Comparison of ENCODE assay signal across 9 mouse cellular contexts in genomic region chr11:54903940-54904706, GRCm38 (mm10). TPM values are rescaled to one million over a fixed set of nuclear protein-coding genes. Genes with fewer than 3 reads are reported as not detected.
DNase-seq lines count a peak whose midpoint lies in the region; ATAC-seq lines count a peak whose summit lies in the region.
"Had no signal": no experiment of that assay in that cellular context is flagged by ENCODE, and none has a peak within 500 bp of the region (broad histone marks: within the 10 kb centered on the region; RNA-seq: fewer than 3 reads in every experiment).

No protein-coding gene starts in this region.

- 34% methylated on average over 4 of the region's 4 CpGs for whole genome bisulfite sequencing in hindbrain, embryonic 15.5 days
- 30% methylated on average over 4 of the region's 4 CpGs for WGBS in lung, embryonic 15.5 days

- H3K4me2 ChIP-seq in hindbrain, embryonic 15.5 days, result no peak overlapping the region
- peak overlapping the region; percentile 89 for H3K4me2 ChIP-seq in lung, embryonic 15.5 days

- H3K27ac ChIP-seq in hindbrain, embryonic 15.5 days (replicated peaks), result no peak overlapping the region
- H3K27ac ChIP-seq in lung, embryonic 15.5 days, result peak overlapping the region; percentile 19; the same call in 1 of the 2 replicates

- ATAC-seq in hindbrain, embryonic 15.5 days (ENCODE audit: low FRiP score, low read depth), result peak; percentile 52
- peak; percentile 72 for ATAC-seq in lung, embryonic 15.5 days (ENCODE audit: borderline replicate concordance, extremely low read depth, low FRiP score, low TSS enrichment)
- no peak for ATAC-seq in erythroid progenitor cell, adult 5-6 weeks (replicated peaks; ENCODE audit: low FRiP score, poor library complexity, severe bottlenecking)

- peaks cover 17% of the 10 kb centered on the region; the same call in 1 of the 2 replicates for H3K4me1 ChIP-seq in hindbrain, embryonic 15.5 days (replicated peaks)
- peaks cover 20% of the 10 kb centered on the region for H3K4me1 ChIP-seq in lung, embryonic 15.5 days

- H3K9me3 ChIP-seq in hindbrain, embryonic 15.5 days, result no peaks in the 10 kb centered on the region
- no peaks in the 10 kb centered on the region for H3K9me3 ChIP-seq in lung, embryonic 15.5 days

- H3K4me3 ChIP-seq in hindbrain, embryonic 15.5 days, result no peak overlapping the region
- peak overlapping the region; percentile 54 for H3K4me3 ChIP-seq in lung, embryonic 15.5 days

- H3K9ac ChIP-seq in hindbrain, embryonic 15.5 days, result no peak overlapping the region
- H3K9ac ChIP-seq in lung, embryonic 15.5 days, result no peak overlapping the region

- no peaks in the 10 kb centered on the region for H3K36me3 ChIP-seq in hindbrain, embryonic 15.5 days
- H3K36me3 ChIP-seq in lung, embryonic 15.5 days, result peaks cover 10% of the 10 kb centered on the region; the same call in 1 of the 2 replicates

- no peaks in the 10 kb centered on the region for H3K27me3 ChIP-seq in hindbrain, embryonic 15.5 days
- H3K27me3 ChIP-seq in lung, embryonic 15.5 days, result no peaks in the 10 kb centered on the region

- DNase-seq in CD4-positive helper T cell, adult 2 months (ENCODE audit: low read depth, low spot score), result peak; percentile 19
- DNase-seq in embryo, embryonic 10 days (ENCODE audit: low spot score), result peak; percentile 71
- no peak for DNase-seq in thymus, postnatal 25 days
- no peak for DNase-seq in spleen, adult 18-20 months
- no peak for DNase-seq in frontal cortex, postnatal 10 days (ENCODE audit: low spot score in 2 of 2)

RNA-seq across cellular contexts. Expression of gene Gpx3, which starts 1.9 kb away (rescaled TPM):
- polyA plus RNA-seq in hindbrain, embryonic 15.5 days (2015; fragmentation: Nextera tagmentation; extraction: Ambion mirVana), result 63.5 and 67.4 TPM in 2 replicates
- 149 and 200 TPM in 2 replicates for polyA plus RNA-seq in lung, embryonic 15.5 days (2015; fragmentation: Nextera tagmentation; extraction: Ambion mirVana)
- total RNA-seq in erythroid progenitor cell, adult 5-6 weeks (2015; ENCODE audit: low replicate concordance), result 15.5 and 29.3 TPM in 2 replicates
- 0.30 and 2.4 TPM in 2 replicates for total RNA-seq in erythroid progenitor cell, adult 5-6 weeks (2017; ENCODE audit: low replicate concordance)
- total RNA-seq: hematopoietic stem cell, adult 5-6 weeks had no signal

RNA-seq across cellular contexts. Expression of gene Hint1, which starts 37.9 kb away (rescaled TPM):
- polyA plus RNA-seq in hindbrain, embryonic 15.5 days (2015; fragmentation: Nextera tagmentation; extraction: Ambion mirVana), result 770 and 780 TPM in 2 replicates
- 603 and 672 TPM in 2 replicates for polyA plus RNA-seq in lung, embryonic 15.5 days (2015; fragmentation: Nextera tagmentation; extraction: Ambion mirVana)
- 138 and 146 TPM in 2 replicates for total RNA-seq in erythroid progenitor cell, adult 5-6 weeks (2015; ENCODE audit: low replicate concordance)
- total RNA-seq in erythroid progenitor cell, adult 5-6 weeks (2017; ENCODE audit: low replicate concordance), result 123 and 160 TPM in 2 replicates

RNA-seq across cellular contexts. Expression of gene Lyrm7, which starts 43.4 kb away (rescaled TPM):
- polyA plus RNA-seq in hindbrain, embryonic 15.5 days (2015; fragmentation: Nextera tagmentation; extraction: Ambion mirVana), result 10.2 and 12.2 TPM in 2 replicates
- 5.7 and 9.7 TPM in 2 replicates for polyA plus RNA-seq in lung, embryonic 15.5 days (2015; fragmentation: Nextera tagmentation; extraction: Ambion mirVana)
- 0.84 and 1.4 TPM in 2 replicates for total RNA-seq in erythroid progenitor cell, adult 5-6 weeks (2015; ENCODE audit: low replicate concordance)
- 1.2 and 1.4 TPM in 2 replicates for total RNA-seq in erythroid progenitor cell, adult 5-6 weeks (2017; ENCODE audit: low replicate concordance)

RNA-seq across cellular contexts. Expression of gene Tnip1, which starts 58.6 kb away (rescaled TPM):
- 16.3 and 18.6 TPM in 2 replicates for polyA plus RNA-seq in hindbrain, embryonic 15.5 days (2015; fragmentation: Nextera tagmentation; extraction: Ambion mirVana)
- polyA plus RNA-seq in lung, embryonic 15.5 days (2015; fragmentation: Nextera tagmentation; extraction: Ambion mirVana), result 14.9 and 17.5 TPM in 2 replicates
- 6.3 and 7.9 TPM in 2 replicates for total RNA-seq in erythroid progenitor cell, adult 5-6 weeks (2015; ENCODE audit: low replicate concordance)
- 3.3 and 8.7 TPM in 2 replicates for total RNA-seq in erythroid progenitor cell, adult 5-6 weeks (2017; ENCODE audit: low replicate concordance)

Comparison
In these comparisons a context has a peak if more than half of its experiments do, and no peak if none do; other contexts are left out.
1. DNase-seq: peak in CD4-positive helper T cell, adult 2 months (single experiment) and embryo, embryonic 10 days (single experiment); none in thymus, postnatal 25 days (single experiment), spleen, adult 18-20 months (0 of 2) and frontal cortex, postnatal 10 days (0 of 2).